Mouse (Mus musculus): Measurements from ENCODE around the gene Hmg20a.

Hmg20a gene

GRCm38 (mm10) chr9:56496567-56496966 is 78.2 kb downstream of the Hmg20a start:
- in situ Hi-C loops (cut with MseI, MboI), result no loop called here

DNA sequence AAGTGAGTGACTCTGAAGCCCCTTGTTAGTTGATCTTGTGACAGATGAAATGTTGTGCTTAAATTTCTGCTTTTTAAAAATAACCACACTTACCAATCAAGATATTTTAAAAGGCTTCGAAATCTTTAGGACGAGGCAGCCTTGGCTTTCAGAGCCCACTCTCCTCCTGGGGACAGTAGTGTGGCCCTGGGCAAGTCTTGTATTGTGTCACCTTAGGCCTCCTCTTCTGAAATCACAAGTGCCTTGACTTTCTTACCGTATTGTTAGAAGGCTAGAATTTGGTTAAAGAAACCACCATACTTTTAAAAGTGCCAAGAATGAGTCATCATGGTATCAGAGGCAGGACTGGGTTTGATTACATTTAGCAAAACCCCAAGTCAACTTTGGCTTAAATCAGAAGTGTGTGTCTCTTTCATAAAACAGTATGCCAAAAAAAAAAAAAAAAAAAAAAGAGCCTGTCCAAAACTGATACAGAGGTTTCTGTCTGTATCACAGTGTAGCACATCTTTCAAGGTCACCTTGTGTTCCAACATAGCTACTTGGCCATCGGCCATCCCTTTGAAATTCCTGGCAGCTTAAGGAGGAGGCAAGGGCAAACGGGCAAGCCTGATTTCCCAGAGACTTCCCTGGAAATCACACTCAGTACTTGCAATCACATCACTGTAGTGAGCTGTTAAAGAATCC is 78.9 kb downstream of the Hmg20a start:
- in situ Hi-C loops (cut with MseI, MboI), result no loop called here

DNA sequence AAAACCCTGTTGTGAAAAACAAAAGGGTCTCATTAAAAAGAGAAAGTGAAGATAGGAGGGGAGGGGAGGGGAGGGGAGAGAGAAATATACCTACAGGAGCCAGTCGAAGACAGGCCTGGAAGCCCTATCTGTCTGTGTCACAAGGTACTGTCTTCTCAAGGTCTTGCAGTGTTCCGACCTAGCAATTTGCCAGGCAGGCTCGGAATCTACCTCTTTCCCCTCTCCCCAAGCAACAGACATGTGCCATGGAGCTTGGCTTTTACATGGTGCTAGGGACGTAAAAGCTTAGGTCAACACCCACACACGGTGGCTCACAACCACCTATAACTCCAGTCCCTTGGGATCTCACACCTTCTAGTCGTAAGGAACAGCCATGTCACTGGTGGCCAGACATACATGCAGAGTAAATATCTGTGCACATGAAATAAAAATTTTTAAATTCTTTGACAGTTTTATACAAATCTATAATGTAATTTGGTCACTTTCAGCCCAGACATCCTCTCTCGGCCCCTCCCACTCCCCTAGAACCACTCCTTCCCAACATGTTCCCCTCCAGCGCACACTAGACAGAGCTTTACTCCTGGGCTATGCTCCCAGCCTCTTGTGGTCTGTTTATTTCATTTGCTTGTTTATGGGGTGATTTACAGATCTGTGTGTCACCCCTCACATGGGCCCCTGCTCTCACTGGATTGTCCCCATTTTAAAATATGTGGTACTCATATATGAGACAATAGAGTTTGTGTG is 81.1 kb downstream of the Hmg20a start:
- in situ Hi-C loops (cut with MseI, MboI), result loop anchor here in 1 of 2 experiments (25.0 kb wide), 1 partner anchor 287 kb away; no protein-coding TSS in a partner anchor

- in situ Hi-C loops (cut with MseI, MboI), result loop anchor here in 1 of 2 experiments (25.0 kb wide), 1 partner anchor 289 kb away; no protein-coding TSS in a partner anchor
Measured at GRCm38 (mm10) chr9:56500893-56501590, 82.6 kb downstream of the Hmg20a start.

DNA sequence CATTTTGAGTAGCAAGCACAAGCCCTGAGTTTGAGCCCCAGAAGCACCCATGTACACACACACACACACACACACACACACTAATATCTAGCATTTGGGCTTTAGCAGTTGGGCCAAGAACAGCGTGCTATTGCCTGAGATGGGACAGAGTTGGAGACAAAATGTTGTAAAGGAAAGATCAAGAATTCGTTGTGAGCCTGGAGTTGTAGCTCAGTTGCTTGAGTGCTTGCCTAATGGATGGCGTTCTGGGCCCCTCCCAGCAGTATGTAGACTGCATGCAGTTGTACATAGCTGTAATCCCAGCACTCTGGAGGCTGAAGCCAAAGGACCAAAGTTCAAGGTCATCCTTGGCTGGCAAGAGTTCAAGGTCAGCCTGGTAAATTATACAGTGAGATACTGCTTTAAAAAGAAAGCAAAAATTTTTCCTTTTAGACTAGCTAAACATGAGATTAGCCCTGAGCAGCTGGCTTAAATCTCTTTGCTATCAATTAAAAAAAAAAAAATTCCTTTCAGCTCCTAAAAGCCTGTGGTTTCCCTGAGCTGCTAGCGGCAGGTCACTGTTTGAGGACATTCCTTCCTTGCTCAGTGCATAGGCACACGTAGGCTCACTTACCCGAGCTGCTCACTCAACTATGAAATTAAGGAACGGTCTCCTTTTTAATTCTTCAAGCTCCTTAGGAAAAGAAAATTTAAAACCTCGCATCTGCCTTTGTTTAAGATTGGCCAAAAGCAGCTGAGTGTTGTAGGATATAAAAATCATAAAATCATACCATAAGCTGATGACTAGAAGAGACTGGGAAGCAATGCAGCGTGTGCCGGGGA is 83.5 kb downstream of the Hmg20a start:
- in situ Hi-C loops (cut with MseI, MboI), result loop anchor here in 1 of 2 experiments (25.0 kb wide), 1 partner anchor 290 kb away; no protein-coding TSS in a partner anchor

DNA sequence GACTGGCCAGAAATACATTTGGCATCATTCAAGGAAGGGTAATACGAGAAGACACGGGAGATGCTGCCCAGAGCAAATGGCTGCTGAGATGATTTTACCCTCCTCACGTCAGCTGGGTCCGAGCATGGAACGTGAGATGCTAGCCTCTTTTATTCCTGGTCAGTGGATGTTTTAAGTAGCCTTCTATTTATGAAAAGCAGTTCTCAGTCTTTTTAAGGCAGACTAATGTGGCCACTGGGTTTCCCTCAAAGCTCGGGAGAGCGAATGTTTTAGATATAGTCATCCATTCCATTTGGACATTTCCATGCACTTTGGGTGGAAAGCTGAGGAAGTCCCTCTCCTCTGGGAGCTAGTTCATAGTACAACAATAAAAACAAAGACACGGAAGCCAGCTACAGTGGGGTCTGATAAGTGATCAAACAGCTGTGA is 84.1 kb downstream of the Hmg20a start:
- in situ Hi-C loops (cut with MseI, MboI), result loop anchor here in 1 of 2 experiments (25.0 kb wide), 1 partner anchor 290 kb away; no protein-coding TSS in a partner anchor

DNA sequence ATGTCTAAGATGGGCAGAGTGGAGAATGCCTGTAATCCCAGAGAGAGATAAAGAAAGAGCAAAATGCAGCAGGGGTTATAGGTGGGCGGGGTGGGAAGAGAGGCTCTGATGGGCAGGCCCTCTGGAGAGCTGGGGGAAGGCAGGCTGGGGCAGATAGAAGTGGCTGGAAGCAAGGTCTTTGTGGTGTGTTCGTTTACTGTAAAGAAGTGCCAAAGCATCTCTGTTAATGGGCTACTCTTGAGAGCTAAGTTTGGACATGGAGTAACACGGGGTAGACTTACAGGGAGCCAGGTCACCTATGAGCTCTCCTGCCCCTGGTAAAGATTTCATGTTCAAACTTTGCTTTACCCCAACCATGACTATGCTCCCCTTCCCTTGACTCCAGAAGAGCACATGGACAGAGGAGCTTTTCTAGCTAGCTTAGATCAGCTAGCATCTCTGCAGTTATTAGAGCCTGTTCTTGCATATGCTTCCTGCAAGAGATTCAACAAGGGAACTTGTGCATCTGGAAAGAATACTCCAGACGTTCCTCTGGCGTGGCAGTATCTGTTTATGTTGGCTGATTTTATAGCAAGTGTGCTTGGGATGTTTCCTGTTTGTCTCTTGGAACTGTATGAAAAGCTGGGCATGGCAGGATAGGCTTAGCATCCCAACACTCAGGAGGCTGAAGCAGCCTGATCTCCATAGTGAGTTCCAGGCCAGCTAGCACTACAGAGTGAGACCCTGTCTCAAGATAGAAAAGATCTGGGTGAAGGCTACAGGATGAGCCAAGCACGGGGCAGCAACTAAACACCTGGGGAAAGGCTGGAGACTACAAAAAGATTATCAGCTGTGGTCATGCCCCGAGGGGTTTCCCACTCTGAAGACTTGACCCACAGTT is 85.5 kb downstream of the Hmg20a start:
- in situ Hi-C loops (cut with MseI, MboI), result loop anchor here in 1 of 2 experiments (25.0 kb wide), 1 partner anchor 292 kb away; no protein-coding TSS in a partner anchor

GRCm38 (mm10) chr9:56504511-56504910 is 86.1 kb downstream of the Hmg20a start:
- in situ Hi-C loops (cut with MseI, MboI), result loop anchor here in 1 of 2 experiments (25.0 kb wide), 1 partner anchor 292 kb away; no protein-coding TSS in a partner anchor

GRCm38 (mm10) chr9:56505083-56505792 is 86.8 kb downstream of the Hmg20a start:
- in situ Hi-C loops (cut with MseI, MboI), result loop anchor here in 1 of 2 experiments (25.0 kb wide), 1 partner anchor 293 kb away; no protein-coding TSS in a partner anchor

- in situ Hi-C loops (cut with MseI, MboI), result loop anchor here in 1 of 2 experiments (25.0 kb wide), 1 partner anchor 294 kb away; no protein-coding TSS in a partner anchor
Measured at GRCm38 (mm10) chr9:56505793-56506755, 87.7 kb downstream of the Hmg20a start.

DNA sequence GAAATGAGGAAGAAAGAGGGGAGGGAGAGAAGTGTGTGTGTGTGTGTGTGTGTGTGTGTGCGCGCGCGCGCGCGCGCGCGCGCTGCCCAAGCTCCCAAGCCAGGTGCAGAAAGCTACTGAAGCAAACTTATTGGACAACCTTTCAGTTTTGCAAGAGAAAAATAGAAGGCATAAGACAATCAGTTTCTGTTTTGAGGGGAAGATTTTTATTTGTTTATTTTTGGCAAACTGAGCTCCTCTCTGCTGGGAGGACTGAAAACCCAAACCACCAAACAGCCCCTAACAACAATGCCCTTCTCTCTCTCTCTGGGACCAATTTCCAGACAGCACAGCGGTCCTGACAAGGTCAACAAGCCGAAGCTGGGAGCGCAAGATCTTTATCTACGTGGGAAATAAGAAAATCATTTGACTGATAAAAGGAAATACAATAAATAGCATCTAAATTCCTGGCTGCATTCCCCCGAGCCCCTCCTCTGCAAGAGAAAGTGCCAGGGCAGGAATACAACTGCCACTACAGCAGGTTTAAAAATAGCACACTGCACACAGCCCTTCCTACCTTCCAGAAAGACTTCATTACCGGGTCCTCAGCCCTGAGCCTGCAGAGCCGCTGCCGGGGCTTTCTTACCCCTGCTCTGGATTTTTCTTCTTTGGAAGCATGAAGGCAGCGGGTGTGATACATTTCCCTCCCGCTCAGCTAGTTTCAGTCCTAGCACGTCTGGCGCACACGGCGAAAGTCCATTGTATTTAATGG is 88.7 kb downstream of the Hmg20a start:
- in situ Hi-C loops (cut with MseI, MboI), result loop anchor here in 1 of 2 experiments (25.0 kb wide), 1 partner anchor 295 kb away; no protein-coding TSS in a partner anchor

GRCm38 (mm10) chr9:56507682-56508061 is 89.3 kb downstream of the Hmg20a start:
- in situ Hi-C loops (cut with MseI, MboI), result loop anchor here in 1 of 2 experiments (25.0 kb wide), 1 partner anchor 295 kb away; no protein-coding TSS in a partner anchor

DNA sequence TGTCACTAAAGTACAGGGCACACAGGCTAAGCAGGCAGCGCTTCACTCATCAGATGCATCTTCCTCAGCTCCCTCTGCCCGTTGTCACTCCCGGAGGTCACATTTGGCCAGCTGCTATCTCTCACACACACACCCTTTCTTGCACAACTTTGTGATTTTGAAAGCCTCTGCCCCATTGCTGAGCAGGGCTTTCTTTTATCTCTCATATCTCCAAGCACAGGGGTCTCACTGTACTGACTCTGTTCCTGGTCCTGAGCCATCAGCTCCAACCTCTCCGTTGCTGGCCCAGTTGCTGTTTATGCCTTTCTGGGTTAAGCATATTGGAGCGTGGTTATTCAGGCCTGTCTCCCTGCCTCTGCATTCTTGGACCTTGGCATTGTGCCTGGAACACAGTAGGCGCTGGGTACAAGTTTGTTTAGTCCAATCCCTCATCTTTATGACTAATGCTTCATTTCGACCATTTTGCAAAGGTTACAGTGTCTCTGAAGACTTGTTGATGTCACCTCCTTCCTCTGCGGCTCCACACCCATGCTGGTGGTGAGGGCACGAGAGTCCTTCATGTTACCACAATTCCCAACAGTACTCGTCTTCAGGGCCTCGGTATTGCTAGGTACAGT is 90.5 kb downstream of the Hmg20a start:
- in situ Hi-C loops (cut with MseI, MboI), result loop anchor here in 1 of 2 experiments (25.0 kb wide), 1 partner anchor 297 kb away; no protein-coding TSS in a partner anchor

DNA sequence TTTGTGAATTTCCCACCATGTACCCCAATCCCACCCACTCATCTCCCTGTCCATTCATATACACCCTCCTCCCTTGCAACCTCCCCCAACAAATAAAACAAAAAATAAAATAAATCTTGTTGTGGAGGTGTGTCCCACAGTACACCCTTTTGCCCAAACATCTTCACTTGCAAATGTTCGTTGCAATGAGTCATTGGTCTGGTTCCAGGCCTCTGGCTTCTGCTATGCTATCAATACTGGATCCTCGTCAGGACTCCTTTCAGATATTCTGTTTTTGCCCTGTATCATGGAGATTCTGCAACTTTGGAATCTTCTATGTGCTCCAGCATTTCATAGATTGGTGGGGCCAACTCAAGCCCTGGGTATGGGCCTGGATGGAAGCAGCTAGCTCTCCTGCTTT is 91.9 kb downstream of the Hmg20a start:
- in situ Hi-C loops (cut with MseI, MboI), result loop anchor here in 1 of 2 experiments (25.0 kb wide), 1 partner anchor 298 kb away; no protein-coding TSS in a partner anchor

GRCm38 (mm10) chr9:56512486-56512885 is 94.1 kb downstream of the Hmg20a start:
- in situ Hi-C loops (cut with MseI, MboI), result loop anchor here in 1 of 2 experiments (25.0 kb wide), 1 partner anchor 300 kb away; no protein-coding TSS in a partner anchor

DNA sequence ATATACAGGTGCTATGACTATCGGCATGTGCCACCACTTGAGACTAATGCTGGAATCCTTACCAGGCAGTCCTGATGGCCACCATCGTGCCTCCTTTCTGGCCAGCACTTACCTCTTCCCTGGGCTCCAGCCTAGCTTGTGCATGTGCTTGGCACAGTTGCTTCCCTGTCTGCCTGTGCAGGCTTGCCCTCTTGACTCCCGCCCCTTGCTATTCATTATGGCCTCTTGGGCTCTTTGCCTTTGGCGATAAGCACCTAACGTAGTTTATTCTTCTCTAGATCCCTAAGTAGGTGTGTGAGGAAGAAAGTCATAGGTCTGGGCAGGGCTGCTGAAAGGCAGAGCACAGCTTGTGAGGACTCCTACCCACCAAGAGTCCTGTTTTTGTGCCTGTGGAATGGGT is 96.7 kb downstream of the Hmg20a start:
- in situ Hi-C loops (cut with MseI, MboI), result loop anchor here in 1 of 2 experiments (25.0 kb wide), 1 partner anchor 303 kb away; no protein-coding TSS in a partner anchor

Measured in mouse trophoblast stem cell (cell line).